Mouse (Mus musculus) myocyte (in vitro differentiated cells): Measurements from ENCODE around the gene Dbt.

ENCODE experiments used
- CEBPB ChIP-seq: IDR thresholded peaks from 2 replicates; pipeline ENCODE4 v1.6.1; 2011; ENCODE audit warnings: mild to moderate bottlenecking, moderate library complexity; ENCODE audit not compliant: poor library complexity, insufficient read depth, severe bottlenecking
- E2F4 ChIP-seq: IDR thresholded peaks from one replicate; pipeline ENCODE4 v1.6.1; 2011; ENCODE audit warnings: mild to moderate bottlenecking, control low read depth, moderate library complexity; ENCODE audit not compliant: insufficient read depth
- MAX ChIP-seq: IDR thresholded peaks from one replicate; pipeline ENCODE4 v1.6.1; 2011; ENCODE audit warnings: low read depth, mild to moderate bottlenecking, control low read depth
- MYOD1 ChIP-seq, 3 experiments: IDR thresholded peaks; one replicate each; pipeline ENCODE4 v1.6.1; 2011; ENCODE audit warnings: control low read depth in 2 of 3, low read depth in 2 of 3, mild to moderate bottlenecking in 2 of 3, moderate library complexity in 1 of 3; ENCODE audit not compliant: insufficient read length in 2 of 3, control insufficient read depth in 1 of 3
- MYOG ChIP-seq, 3 experiments: IDR thresholded peaks; one replicate each; pipeline ENCODE4 v1.6.1; 2011; ENCODE audit warnings: control low read depth in 2 of 3, low read depth in 2 of 3, mild to moderate bottlenecking in 2 of 3; ENCODE audit not compliant: insufficient read length in 2 of 3, control insufficient read depth in 1 of 3, insufficient read depth in 1 of 3
- POLR2A ChIP-seq: IDR thresholded peaks from one replicate; pipeline ENCODE4 v1.6.1; 2011; ENCODE audit warnings: low read depth, mild to moderate bottlenecking, control low read depth, moderate library complexity; ENCODE audit not compliant: insufficient read length
- USF1 ChIP-seq: IDR thresholded peaks from one replicate; pipeline ENCODE4 v1.6.1; 2011; ENCODE audit warnings: low read depth, mild to moderate bottlenecking, control low read depth, moderate library complexity

DNA sequence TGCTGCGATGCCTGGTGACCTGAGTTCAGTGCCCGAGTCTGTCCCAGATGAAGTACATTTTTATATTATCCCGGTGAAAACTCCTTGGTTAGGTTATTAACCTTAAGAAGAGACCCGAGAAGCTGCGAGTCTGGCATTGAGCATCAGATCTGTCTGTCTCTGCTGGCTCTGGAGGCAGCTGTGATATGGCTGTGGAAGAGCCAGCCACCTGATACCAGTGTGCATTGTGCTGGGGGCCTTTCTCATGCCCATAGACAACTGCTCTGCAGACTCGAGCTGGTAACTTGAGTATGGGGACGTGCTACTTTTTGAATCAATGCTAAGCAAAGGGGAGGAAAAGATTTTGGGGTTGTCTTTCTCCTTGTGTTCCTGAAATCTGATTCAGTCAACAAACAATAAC is 35.5 kb upstream of the Dbt start:
- TF ChIP-seq CEBPB (no peak), POLR2A (no peak), E2F4 (no peak), MYOD1 (IDR thresholded peaks at IDR 0.05; ENCODE audit: control insufficient read depth in 1 of 3, insufficient read length in 2 of 3, low read depth in 2 of 3) (no peak), USF1 (no peak), MAX (no peak), MYOG (IDR thresholded peaks at IDR 0.05; ENCODE audit: control insufficient read depth in 1 of 3, insufficient read depth in 1 of 3, insufficient read length in 2 of 3, low read depth in 2 of 3) (no peak)
